ENCODE assay signal across 1 mouse cellular context in genomic region chr1:176821929-176822328, GRCm38 (mm10).
TF ChIP-seq lines count a peak whose summit lies in the region.

No protein-coding gene starts in this region.

TF ChIP-seq in MEL, 35 proteins besides CTCF, POLR2A, EP300 and RAD21 (continued from another document):
- TF ChIP-seq ETS1 (IDR thresholded peaks at IDR 0.05; ENCODE audit: low read depth, low read length), result peak; percentile 96
- TF ChIP-seq TCF12 (IDR thresholded peaks at IDR 0.05; ENCODE audit: low read depth, low read length), result peak; percentile 99
- TF ChIP-seq BHLHE40 (IDR thresholded peaks at IDR 0.05; ENCODE audit: borderline replicate concordance, low read depth, low read length), result peak; percentile 72
- no peak for TF ChIP-seq GABPA (IDR thresholded peaks at IDR 0.05; ENCODE audit: low read depth, low read length)
- peak; percentile 98 for TF ChIP-seq RCOR1 (IDR thresholded peaks at IDR 0.05; ENCODE audit: low read depth, low read length)
- peak; percentile 96 for TF ChIP-seq TAL1 (IDR thresholded peaks at IDR 0.05; ENCODE audit: low read length)
TF ChIP-seq in MEL: peak in this region for 12.
